Mouse (Mus musculus) liver, embryonic 14.5 days (tissue): Measurements from ENCODE around the gene Ccna1. TPM values are rescaled to one million over a fixed set of nuclear protein-coding genes. Genes with fewer than 3 reads are reported as not detected.
A peak's percentile ranks its signal among the peaks of the same experiment; 100 is the strongest.

Experiments
- ATAC-seq: fragments of 200-750 bp; cut with Nextera tagmentation; 2 replicates; pipeline ENCODE4 v1.8.0; 2017; ENCODE audit warnings: moderate number of reproducible peaks, mild to moderate bottlenecking, moderate library complexity; ENCODE audit not compliant: insufficient read depth
- DNase-seq, 3 experiments: peaks; one replicate each; pipeline ENCODE4 v3.0.0-alpha.2; 2012 to 2013; ENCODE audit warnings: low read depth in 3 of 3, low spot score in 3 of 3
- H3K27ac ChIP-seq: fragments of 300-500 bp; sonication (generic); 2 replicates; pipeline ENCODE4 v1.5.1; 2014; ENCODE audit warnings: moderate library complexity, mild to moderate bottlenecking, control low read depth, inconsistent platforms
- H3K27me3 ChIP-seq: fragments of 300-500 bp; sonication (generic); 2 replicates; pipeline ENCODE4 v1.6.1; 2014; ENCODE audit warnings: mild to moderate bottlenecking, low read length, moderate library complexity; ENCODE audit not compliant: control insufficient read depth, insufficient read depth
- H3K36me3 ChIP-seq: fragments of 300-500 bp; sonication (generic); replicated peaks from 2 replicates; pipeline ENCODE4 v1.6.1; 2014; ENCODE audit warnings: low read depth; ENCODE audit not compliant: control insufficient read depth, insufficient read depth
- H3K4me1 ChIP-seq, 2 experiments: fragments of 200-500 bp in 1 of 2; fragments of 300-500 bp in 1 of 2; sonication (generic) in 1 of 2; replicated peaks; 2 replicates each; pipeline ENCODE4 v1.6.1; 2012 to 2014; ENCODE audit warnings: antibody characterized with exemption in 1 of 2, inconsistent platforms in 1 of 2, low read length in 1 of 2; ENCODE audit not compliant: control insufficient read depth in 2 of 2, insufficient read depth in 2 of 2
- H3K4me2 ChIP-seq: fragments of 300-500 bp; sonication (generic); 2 replicates; pipeline ENCODE4 v1.6.1; 2014; ENCODE audit warnings: low read depth, mild to moderate bottlenecking, control low read depth, moderate library complexity
- H3K4me3 ChIP-seq, 2 experiments: fragments of 200-500 bp in 1 of 2; fragments of 300-500 bp in 1 of 2; sonication (generic) in 1 of 2; 2 replicates each; pipeline ENCODE4 v1.5.1; 2012 to 2014; ENCODE audit warnings: low read depth in 2 of 2, low read length in 2 of 2, mild to moderate bottlenecking in 2 of 2, control low read depth in 1 of 2, inconsistent platforms in 1 of 2, moderate library complexity in 1 of 2; ENCODE audit not compliant: insufficient read depth in 1 of 2
- H3K9ac ChIP-seq: fragments of 300-500 bp; sonication (generic); replicated peaks from 2 replicates; pipeline ENCODE4 v1.6.1; 2014; ENCODE audit warnings: mild to moderate bottlenecking, control low read depth, moderate library complexity
- H3K9me3 ChIP-seq: fragments of 300-500 bp; sonication (generic); 2 replicates; pipeline ENCODE4 v1.6.1; 2016; ENCODE audit warnings: low read length, mixed read lengths; ENCODE audit not compliant: control insufficient read depth
- CTCF ChIP-seq: IDR thresholded peaks from 2 replicates; pipeline ENCODE4 v1.5.1; 2016; ENCODE audit warnings: antibody characterized with exemption, low read depth, control low read depth
- EP300 ChIP-seq: IDR thresholded peaks from 2 replicates; pipeline ENCODE4 v1.6.1; 2016; ENCODE audit warnings: antibody characterized with exemption, low read depth
- WGBS: fragments of 180-500 bp; shearing (Covaris S2); extraction: QIAGEN DNeasy Blood & Tissue Kit; methylation state at CpG from one replicate; pipeline ENCODE4 v1.1.7; 2014; ENCODE audit not compliant: insufficient replicate concordance; 5-methylcytosine and 5-hydroxymethylcytosine counted together
- polyA plus RNA-seq, 2 experiments: library from polyadenylated mRNA; depleted of rRNA in 1 of 2; stranded (reverse) in 1 of 2; unstranded in 1 of 2; fragments of >200 nt; fragmentation: Nextera tagmentation in 1 of 2; extraction: Ambion mirVana in 1 of 2; gene quantifications; 2 replicates each; pipeline versions ENCODE4 v1.2.1 to v1.2.3; 2012 to 2014

Gene Ccna1
- polyA plus RNA-seq, 2 experiments, result 0.14 to 0.20 TPM

DNA sequence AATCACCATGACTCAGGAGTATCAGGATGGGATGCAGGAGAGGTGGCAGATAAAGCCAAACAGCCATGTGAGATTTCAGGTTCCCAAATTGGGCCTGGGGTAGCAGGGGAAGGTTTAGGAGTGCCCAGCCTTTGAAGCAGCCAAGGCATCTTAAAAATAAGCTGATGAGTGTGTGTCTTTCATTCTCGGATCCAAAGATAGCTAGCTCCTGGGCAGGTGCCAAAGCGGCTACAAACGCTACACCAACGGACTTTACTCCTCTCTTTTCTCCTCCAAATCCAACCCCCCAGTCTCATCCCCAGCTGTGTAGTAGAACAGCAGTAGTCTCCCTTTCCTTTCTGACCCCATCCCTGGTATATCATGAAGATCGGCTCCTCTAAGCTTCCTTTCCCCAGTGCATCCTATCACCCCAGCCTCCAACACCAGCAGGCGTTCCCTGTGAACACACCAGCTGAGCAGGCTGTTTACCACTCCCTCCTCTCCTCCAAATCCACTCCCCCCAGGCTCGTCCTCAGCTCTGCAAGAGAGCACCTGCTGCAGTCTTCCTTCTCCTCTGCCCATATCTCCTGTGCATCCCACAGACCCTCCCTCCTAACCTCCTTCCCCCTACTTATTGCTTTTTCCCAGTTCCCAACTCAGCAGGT, 12.6 kb upstream of the Ccna1 start:
- no peak for TF ChIP-seq CTCF
- ATAC-seq (no peak), DNase-seq (no peak)
- Histone ChIP-seq H3K36me3 (no peaks in the 10 kb centered on the region), H3K27me3 (no peaks in the 10 kb centered on the region), H3K4me1 (no peaks in the 10 kb centered on the region), H3K9me3 (no peaks in the 10 kb centered on the region), H3K27ac (no peak overlapping the region), H3K4me3 (no peak overlapping the region), H3K9ac (no peak overlapping the region), H3K4me2 (no peak overlapping the region)
- WGBS, result 26% methylated on average over 7 of the region's 7 CpGs

DNA sequence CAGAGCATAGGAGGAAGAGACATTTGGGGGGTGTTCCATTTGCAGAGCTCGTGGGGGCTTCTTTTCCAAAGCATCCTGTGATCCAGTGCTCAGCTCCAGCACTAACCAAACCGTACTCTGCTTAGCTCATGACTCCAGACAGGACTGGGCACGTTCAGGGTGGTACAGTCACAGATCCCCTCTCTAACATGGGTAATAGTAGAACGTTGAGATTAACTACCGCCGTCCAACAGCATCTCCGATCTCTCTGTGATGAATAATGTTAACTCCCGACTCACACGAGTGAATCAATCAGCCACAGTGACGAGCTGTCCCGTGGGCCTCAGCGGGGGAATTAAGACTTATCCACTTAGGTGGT, 11.3 kb upstream of the Ccna1 start:
- no peak overlapping the region for H3K4me2 ChIP-seq
- H3K27ac ChIP-seq, result no peak overlapping the region
- no peaks in the 10 kb centered on the region for H3K27me3 ChIP-seq
- ATAC-seq (no peak), DNase-seq (no peak)
- no peaks in the 10 kb centered on the region for H3K4me1 ChIP-seq
- no peak overlapping the region for H3K4me3 ChIP-seq
- H3K9me3 ChIP-seq, result no peaks in the 10 kb centered on the region
- TF ChIP-seq CTCF (no peak), EP300 (no peak)
- H3K36me3 ChIP-seq, result no peaks in the 10 kb centered on the region
- no peak overlapping the region for H3K9ac ChIP-seq
- WGBS, result 56% methylated on average over 12 of the region's 12 CpGs

DNA sequence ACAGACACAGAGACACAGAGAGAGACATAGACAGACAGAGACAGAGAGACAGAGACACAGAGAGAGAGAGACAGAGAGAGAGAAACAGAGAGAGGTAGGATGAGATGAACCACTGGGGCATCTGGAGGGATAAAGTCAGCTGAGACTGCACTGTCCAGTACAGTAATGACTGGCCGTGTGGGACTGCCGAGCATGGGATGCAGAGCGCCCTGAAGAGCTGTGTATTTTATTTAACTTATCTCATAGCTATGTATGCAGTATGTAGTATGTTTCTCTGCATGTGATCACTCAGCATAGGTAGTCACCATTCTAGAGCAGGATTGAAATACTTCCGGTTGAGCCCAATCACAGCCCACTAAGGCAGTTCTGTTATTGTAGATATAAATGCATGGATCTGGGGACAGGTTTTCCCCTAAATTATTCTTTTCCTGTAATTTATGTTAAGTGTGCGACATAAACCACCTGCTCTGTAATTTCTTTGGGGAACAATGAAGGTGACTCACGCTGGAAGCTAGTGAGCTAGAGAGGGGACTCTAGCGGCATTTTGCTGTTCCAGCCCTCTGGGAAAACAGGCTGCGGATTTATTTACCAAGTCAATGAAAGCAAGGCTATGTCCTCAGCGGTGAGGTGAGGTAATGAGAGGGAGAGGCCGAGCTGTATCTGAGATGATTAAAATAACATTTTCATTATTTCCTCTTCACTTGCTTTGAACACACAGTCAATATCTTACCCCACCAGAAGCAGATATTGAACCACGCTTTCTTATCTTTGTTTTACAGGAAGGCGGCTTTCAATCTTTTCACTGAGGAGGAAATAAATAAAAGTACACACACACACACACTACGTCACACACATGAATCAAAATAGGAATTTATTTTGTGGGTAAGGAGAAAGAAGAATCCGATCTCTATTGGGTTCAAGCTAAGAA, 10.7 kb upstream of the Ccna1 start:
- H3K27me3 ChIP-seq, result no peaks in the 10 kb centered on the region
- no peaks in the 10 kb centered on the region for H3K4me1 ChIP-seq
- no peak for DNase-seq
- 34% methylated on average over 14 of the region's 14 CpGs for WGBS
- no peaks in the 10 kb centered on the region for H3K36me3 ChIP-seq
- no peak overlapping the region for H3K27ac ChIP-seq
- no peak for ATAC-seq
- no peak overlapping the region for H3K9ac ChIP-seq
- no peaks in the 10 kb centered on the region for H3K9me3 ChIP-seq
- no peak for TF ChIP-seq CTCF
- no peak overlapping the region for H3K4me2 ChIP-seq
- no peak overlapping the region for H3K4me3 ChIP-seq

DNA sequence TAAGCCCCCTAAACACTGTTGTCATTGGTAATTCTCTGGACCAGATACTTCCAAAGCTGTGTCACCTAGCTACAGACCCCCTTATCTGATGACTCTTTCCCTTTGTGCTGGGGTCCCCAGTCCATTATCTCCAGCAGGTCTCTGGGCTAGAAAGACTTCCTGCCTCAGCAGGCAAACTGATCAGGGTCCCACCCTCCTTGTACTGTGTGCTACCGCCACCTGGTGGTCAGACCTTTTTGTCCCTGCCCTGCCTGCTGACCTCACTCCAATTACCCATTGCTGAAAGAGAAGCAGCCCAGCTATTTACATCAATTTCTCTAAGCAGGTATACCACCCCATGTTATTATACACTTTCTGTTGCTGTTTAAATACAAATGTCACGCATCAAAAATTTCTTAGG, 9.1 kb upstream of the Ccna1 start:
- Histone ChIP-seq H3K9ac (no peak overlapping the region), H3K4me1 (no peaks in the 10 kb centered on the region), H3K27ac (no peak overlapping the region), H3K27me3 (no peaks in the 10 kb centered on the region), H3K4me3 (no peak overlapping the region), H3K9me3 (no peaks in the 10 kb centered on the region), H3K36me3 (no peaks in the 10 kb centered on the region), H3K4me2 (no peak overlapping the region)
- peak; percentile 86 for TF ChIP-seq CTCF
- no peak for TF ChIP-seq EP300
- DNase-seq, result peak; percentile 6 to 14 (median 12)
- ATAC-seq, result no peak
- 7% methylated on average over 2 of the region's 2 CpGs for WGBS

DNA sequence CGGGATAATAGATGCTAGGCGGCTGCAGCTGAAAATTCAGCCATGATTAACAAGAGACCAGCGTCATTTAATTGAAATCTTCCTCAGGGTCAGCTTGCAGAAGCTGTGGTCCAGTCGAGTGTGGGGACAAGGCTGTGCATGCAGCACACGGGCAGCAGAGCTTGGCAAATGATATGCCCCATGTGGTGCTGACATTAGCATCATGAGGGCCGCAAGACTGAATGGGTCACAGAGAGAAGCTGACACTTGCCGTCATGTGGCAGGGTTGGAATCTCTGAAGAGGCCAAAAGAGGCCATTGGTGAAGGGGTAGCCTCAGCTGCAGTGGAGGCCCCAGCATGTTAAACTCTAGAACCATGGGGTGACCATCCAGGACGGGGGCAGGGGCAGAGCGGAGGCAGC, 7.4 kb upstream of the Ccna1 start:
- Histone ChIP-seq H3K4me2 (no peak overlapping the region), H3K9ac (no peak overlapping the region), H3K36me3 (no peaks in the 10 kb centered on the region), H3K4me3 (no peak overlapping the region), H3K4me1 (no peaks in the 10 kb centered on the region), H3K9me3 (no peaks in the 10 kb centered on the region), H3K27ac (no peak overlapping the region), H3K27me3 (no peaks in the 10 kb centered on the region)
- 57% methylated on average over 9 of the region's 9 CpGs for WGBS
- DNase-seq (no peak), ATAC-seq (no peak)
- TF ChIP-seq EP300, result no peak
- TF ChIP-seq CTCF, result no peak
